Mouse (Mus musculus): ENCODE results near the gene Tmem106c.
A peak's percentile ranks its signal among the peaks of the same experiment; 100 is the strongest.

The Tmem106c gene

GRCm38 (mm10) chr15:98002113-98002990, 38.4 kb downstream of the Tmem106c start:
- no peak for DNase-seq

DNA sequence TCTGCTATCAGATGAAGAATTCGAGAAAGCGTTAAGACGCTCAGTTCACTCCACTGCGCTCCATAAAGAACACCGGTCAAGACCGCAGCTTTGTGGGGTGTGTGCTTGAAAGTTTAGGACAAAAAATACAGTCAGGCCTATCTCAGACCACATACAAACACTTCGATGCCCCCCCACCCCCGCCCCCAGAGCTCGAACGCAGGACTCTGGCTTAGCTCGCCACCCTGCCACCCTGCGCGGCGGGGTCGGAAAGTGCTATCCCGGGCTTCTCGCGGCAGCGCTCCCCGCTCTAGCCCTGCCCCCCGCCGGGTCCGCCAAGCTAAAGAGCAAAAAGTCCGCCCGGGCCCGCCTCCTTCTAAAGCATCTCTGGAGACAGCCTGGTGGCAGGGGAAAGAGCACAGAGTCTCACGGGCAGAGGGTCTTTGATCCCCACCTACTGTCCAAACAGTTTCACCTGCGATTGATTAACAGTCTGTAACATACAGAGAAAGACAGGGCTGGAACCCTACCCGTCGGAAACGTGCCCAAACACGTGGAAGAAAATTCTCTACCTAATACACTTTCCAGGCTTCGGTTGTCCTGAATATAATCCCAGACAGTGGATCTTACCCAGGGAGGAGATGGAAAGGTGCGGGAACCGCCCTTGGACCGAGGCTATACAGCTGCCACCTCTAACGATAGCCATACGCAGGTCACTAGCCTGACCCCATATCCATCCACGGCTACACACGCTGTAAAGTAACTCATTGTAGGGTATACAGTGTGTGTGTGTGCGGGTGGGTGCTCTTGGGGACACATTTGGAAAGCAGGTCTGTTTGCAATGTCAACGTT, 39.2 kb downstream of the Tmem106c start:
- DNase-seq, result no peak

DNA sequence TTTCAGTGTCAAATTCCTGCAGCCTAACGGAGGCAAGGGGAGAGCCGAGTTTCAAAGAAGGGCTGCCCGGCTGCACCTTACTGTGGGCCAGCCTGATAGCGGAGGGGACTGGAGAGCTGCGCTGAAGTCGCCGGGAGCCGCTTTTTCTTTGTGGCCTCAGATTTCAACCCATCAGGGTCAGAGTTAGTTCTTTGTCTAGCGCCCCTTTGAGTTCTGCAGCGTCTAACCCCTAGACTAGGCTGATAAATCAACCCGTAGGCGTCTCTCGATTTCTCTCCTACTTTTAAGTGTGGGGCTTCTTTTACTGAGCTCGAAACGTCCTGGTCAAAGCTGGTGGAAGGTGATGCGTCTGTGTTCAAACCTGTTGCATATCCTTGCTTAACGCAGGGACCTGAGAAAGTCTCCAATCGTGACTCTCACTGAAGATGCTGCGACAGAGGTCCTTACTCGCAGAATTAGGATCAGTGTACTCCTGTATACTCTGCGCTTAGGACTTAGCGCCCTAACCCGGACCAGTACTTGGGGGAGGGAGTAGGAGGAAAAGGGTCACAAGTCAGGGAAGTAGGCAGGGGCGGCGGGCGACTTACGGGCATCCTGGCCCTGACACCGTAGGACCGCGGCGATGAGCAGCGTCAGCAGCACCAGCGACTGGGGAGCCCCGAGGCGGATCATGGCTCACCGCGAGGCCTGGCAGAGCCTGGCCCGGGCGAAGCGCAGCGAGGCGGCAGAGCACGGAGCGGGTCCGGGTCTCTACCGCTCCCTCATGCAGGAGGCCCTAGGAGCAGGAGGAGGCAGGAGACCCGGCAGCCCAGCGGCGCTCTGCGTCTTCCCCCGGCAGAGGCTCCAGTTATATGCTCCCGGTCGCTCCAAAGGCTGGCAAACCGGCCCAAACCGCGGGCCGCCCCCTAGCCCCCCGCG, 40.1 kb downstream of the Tmem106c start, which contains the start of gene Col2a1:
Gene Col2a1 (minus strand): TSS at position 874 of the 918 bp plus-strand sequence.
- peak in 1 of 2 experiments; percentile 11 for DNase-seq

- no peak for DNase-seq
Observed at GRCm38 (mm10) chr15:98004740-98005159, 40.8 kb downstream of the Tmem106c start.

DNA sequence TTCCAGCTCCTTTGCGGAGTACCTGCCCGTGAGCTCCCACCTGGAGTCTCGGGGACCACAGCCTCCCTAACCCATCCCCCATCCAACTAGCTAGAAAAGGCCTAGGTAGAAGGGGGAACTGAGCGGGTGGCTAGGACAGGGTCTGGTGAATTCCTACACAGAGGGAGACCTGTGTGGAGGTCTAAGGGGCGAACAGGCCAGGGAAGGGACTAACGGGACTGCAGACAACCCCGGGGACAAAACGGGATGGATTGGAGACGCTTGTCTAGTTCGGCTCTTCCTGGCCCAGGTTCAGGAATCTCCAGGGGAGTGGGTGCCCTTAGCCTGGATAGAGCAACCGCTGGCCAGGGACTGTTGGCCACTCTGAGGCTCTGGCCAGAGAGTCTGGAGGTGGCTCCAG, 41.2 kb downstream of the Tmem106c start:
- DNase-seq, result no peak

DNA sequence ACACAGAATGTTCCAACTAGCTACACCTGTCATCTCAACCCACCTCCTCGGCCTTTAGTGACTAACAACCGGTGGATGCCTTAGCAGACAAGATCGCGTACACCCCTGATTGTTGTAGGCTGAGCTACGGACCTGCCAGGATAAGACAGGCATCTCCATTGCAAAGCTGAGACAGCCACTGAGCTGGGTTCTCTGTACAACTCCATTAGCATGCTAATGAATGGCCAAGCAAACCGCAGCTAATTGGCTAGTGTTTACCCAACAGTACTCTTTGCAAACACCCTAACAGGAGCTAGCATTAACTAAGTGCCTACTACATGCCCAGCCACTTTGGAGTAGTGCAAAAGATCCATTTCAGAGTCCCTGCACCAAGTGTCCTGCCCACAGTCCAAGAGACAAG, 48.8 kb downstream of the Tmem106c start:
- no peak for DNase-seq

DNA sequence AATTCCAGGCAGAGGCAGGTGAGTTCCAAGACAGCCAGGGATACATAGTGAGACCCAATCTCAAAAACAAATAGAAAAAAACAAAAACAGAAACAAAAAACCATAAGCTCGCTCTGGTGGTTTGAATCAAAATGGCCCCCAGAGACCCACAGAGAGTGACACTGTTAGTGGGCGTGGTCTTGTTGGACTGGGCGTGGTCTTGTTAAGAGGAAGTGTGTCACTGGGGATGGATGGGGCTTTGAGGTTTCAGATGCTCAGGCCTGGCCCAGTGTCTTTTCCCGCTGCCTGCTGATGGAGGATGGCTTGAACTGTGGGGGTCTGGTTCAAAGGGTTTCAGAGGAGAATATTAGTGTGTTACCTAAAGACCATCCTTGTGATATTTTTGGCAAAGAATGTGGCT, 53.9 kb downstream of the Tmem106c start:
- no peak for DNase-seq

DNA sequence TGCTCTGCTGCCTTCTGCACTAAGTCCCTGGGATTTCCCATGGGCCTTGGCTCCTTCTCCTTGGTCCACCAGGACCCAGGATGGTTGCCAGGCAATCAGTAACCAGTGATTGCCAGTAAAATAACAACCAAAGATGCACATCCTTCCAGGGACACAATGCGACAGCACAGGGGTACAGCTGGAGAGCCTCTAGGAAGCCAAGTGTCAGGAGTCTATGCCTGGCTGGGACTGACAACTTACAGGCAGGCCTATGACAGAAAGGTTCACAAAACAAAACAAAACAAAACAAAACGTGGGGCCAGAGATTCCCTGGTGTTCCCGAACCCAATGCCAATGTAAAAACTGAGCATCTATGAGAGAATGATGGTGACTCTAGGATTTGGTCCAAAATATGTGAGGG, 55.0 kb downstream of the Tmem106c start:
- no peak for DNase-seq
